Mouse (Mus musculus) thymus, adult 2 months (tissue): ENCODE results near the gene Pxn.
"Not testable (repeated sequence)": the region's sequence is repeated elsewhere in the genome, so short reads cannot be mapped to it uniquely, and the experiment has no call there.

Source experiments
- CTCF ChIP-seq: fragments of 200-500 bp; IDR thresholded peaks from 2 replicates; pipeline ENCODE4 v1.5.1; 2012; ENCODE audit warnings: mild to moderate bottlenecking, control low read depth, low read length, moderate library complexity, borderline replicate concordance; ENCODE audit not compliant: control insufficient read depth, poor library complexity, insufficient read depth; ENCODE audit errors: extremely low read depth
- POLR2A ChIP-seq: fragments of 200-500 bp; IDR thresholded peaks from 2 replicates; pipeline ENCODE4 v1.6.1; 2012; ENCODE audit warnings: mild to moderate bottlenecking, low read length, control low read depth, moderate library complexity; ENCODE audit not compliant: control insufficient read depth, poor library complexity, insufficient read depth; ENCODE audit errors: extremely low read depth

DNA sequence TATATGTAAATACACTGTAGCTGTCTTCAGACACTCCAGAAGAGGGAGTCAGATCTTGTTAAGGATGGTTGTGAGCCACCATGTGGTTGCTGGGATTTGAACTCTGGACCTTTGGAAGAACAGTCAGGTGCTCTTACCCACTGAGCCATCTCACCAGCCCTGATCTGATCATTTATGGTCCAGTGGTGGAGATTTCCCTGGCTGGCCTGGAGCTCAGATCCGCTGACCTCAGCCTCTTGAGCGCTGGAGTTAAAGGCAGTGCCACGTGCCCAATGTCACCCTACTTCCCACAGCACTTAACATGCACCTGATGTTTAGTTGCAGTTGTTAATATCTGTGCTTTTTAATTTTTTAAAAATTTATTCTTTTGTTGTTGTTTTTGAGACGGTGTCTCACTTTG, 71.2 kb downstream of the Pxn start:
- TF ChIP-seq CTCF, POLR2A: not testable (repeated sequence)
